Mouse (Mus musculus) kidney, embryonic 15.5 days (tissue): ENCODE data around the gene Ms4a6b. TPM values are rescaled to one million over a fixed set of nuclear protein-coding genes. Genes with fewer than 3 reads are reported as not detected.
"Not testable (repeated sequence)": the region's sequence is repeated elsewhere in the genome, so short reads cannot be mapped to it uniquely, and the experiment has no call there.

Experiments
- ATAC-seq: fragments of 200-750 bp; cut with Nextera tagmentation; replicated peaks from 2 replicates; pipeline ENCODE4 v1.8.0; 2017; ENCODE audit warnings: moderate TSS enrichment; ENCODE audit not compliant: low FRiP score
- H3K27ac ChIP-seq: fragments of 300-500 bp; sonication (generic); 2 replicates; pipeline ENCODE4 v1.5.1; 2015; ENCODE audit warnings: mild to moderate bottlenecking, inconsistent platforms
- H3K27me3 ChIP-seq: fragments of 300-500 bp; sonication (generic); 2 replicates; pipeline ENCODE4 v1.6.1; 2015; ENCODE audit warnings: inconsistent platforms
- H3K36me3 ChIP-seq: fragments of 300-500 bp; sonication (generic); 2 replicates; pipeline ENCODE4 v1.6.1; 2015; ENCODE audit warnings: inconsistent platforms
- H3K4me1 ChIP-seq: fragments of 300-500 bp; sonication (generic); 2 replicates; pipeline ENCODE4 v1.6.1; 2015; ENCODE audit warnings: inconsistent platforms
- H3K4me2 ChIP-seq: fragments of 300-500 bp; sonication (generic); 2 replicates; pipeline ENCODE4 v1.6.1; 2015; ENCODE audit warnings: moderate library complexity, mild to moderate bottlenecking, inconsistent platforms
- H3K4me3 ChIP-seq: fragments of 300-500 bp; sonication (generic); replicated peaks from 2 replicates; pipeline ENCODE4 v1.5.1; 2015; ENCODE audit warnings: mild to moderate bottlenecking, inconsistent platforms
- H3K9ac ChIP-seq: fragments of 300-500 bp; sonication (generic); 2 replicates; pipeline ENCODE4 v1.6.1; 2015; ENCODE audit warnings: mild to moderate bottlenecking, inconsistent platforms
- H3K9me3 ChIP-seq: fragments of 300-500 bp; sonication (generic); replicated peaks from 2 replicates; pipeline ENCODE4 v1.6.1; 2016; ENCODE audit warnings: inconsistent platforms
- WGBS: fragments of 180-500 bp; shearing (Covaris S2); methylation state at CpG from one replicate; pipeline ENCODE4 v1.1.7; 2015; ENCODE audit warnings: mixed read lengths; 5-methylcytosine and 5-hydroxymethylcytosine counted together
- polyA plus RNA-seq: library from polyadenylated mRNA; unstranded; fragments of >200 nt; fragmentation: Nextera tagmentation; extraction: Ambion mirVana; gene quantifications from 2 replicates; pipeline ENCODE4 v1.2.1, GENCODE M21; 2015

The Ms4a6b gene
- polyA plus RNA-seq, 1 experiment from 2014 or later: 3.8 TPM

DNA sequence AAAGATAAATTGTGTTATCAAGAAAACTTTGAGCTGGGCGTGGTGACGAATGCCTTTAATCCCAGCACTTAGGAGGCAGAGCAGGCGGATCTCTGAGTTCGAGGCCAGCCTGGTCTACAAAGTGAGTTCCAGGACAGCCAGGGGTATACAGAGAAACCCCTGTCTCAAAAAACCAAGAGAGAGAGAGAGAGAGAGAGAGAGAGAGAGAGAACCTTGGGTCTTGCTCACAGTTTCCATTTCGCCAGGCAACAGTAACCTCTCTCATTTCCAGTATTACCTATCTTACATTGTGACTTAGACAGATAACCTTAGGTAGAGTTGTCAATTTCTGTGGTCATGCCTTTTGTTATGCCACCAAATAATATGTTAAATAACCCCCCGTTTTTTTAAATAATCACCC lies 20.0 kb upstream of the Ms4a6b start:
- H3K4me3 ChIP-seq: no peak overlapping the region
- H3K27ac ChIP-seq: no peak overlapping the region
- H3K4me1 ChIP-seq: no peaks in the 10 kb centered on the region
- H3K27me3 ChIP-seq: no peaks in the 10 kb centered on the region
- H3K9me3 ChIP-seq: no peaks in the 10 kb centered on the region
- no peak for ATAC-seq
- 81% methylated on average over 6 of the region's 6 CpGs for WGBS
- H3K9ac ChIP-seq: no peak overlapping the region
- H3K4me2 ChIP-seq: no peak overlapping the region
- no peaks in the 10 kb centered on the region for H3K36me3 ChIP-seq

DNA sequence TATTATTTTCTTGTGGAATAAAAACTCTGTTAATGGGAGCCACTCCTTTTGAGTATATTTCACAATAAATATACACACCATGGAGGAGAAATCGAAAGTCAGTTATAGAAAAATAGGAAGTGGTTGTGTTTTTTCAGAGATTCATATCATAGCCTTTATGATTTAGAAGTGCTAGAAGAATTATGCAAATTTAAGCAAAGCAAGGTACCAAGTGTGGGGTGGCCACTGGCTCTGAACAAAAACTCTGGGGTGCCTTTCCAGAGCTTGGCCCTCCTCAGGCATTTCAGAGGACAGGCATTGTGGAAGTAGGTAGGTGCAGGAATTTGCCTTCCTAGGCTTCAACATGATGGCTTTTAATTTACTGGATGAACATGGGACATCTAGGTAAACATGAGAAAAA lies 19.0 kb upstream of the Ms4a6b start:
- not testable (repeated sequence) for H3K27ac ChIP-seq, H3K4me3 ChIP-seq, H3K4me1 ChIP-seq, H3K36me3 ChIP-seq, ATAC-seq, H3K9ac ChIP-seq, H3K9me3 ChIP-seq, H3K27me3 ChIP-seq, H3K4me2 ChIP-seq
- WGBS: 81% methylated on average over 1 of the region's 1 CpGs

DNA sequence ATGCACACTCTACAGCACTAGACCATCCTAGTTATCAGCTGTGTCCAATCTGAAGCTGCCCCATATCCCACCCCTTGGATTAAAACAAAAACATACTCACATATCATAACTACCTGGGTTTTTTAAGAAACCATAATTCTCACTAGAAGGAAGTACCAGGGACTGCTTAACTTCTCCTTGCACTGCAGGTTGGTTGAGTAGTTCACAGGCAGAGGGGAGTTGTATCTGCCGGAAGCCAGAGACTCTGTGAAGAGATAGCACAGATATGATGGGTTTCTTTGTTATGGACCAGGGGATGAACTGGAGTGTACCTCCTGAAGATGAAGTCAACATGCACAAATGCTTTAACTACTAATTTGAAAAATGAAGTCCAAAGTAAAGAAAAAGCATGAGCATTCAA lies 15.5 kb upstream of the Ms4a6b start:
- no peak for ATAC-seq
- H3K9ac ChIP-seq: no peak overlapping the region

DNA sequence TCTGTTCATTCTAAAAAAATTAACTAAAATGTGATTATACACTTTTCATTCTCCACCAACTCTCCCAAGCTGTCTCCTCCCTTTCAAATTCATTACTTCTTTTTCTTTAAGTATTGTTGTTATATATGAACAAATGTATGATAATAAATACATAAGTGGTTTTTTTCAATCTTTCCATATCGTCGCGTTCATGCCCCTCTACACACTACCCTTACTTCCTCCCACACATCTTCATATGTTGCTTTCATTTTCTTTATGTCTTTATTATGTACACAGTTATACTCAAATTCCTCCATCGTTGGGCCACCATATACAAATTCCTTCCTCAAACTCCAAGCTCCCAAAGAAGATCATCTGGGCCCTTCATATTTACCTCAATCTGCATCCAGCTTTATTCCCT lies 15.0 kb upstream of the Ms4a6b start:
- ATAC-seq: no peak
- Histone ChIP-seq H3K4me2 (no peak overlapping the region), H3K4me3 (no peak overlapping the region), H3K27ac (no peak overlapping the region), H3K9me3 (no peaks in the 10 kb centered on the region), H3K4me1 (no peaks in the 10 kb centered on the region), H3K36me3 (no peaks in the 10 kb centered on the region), H3K9ac (no peak overlapping the region), H3K27me3 (no peaks in the 10 kb centered on the region)
- WGBS: 89% methylated on average over 4 of the region's 4 CpGs

More for the DNA sequence above, 15.5 kb upstream of the Ms4a6b start:
- no peaks in the 10 kb centered on the region for H3K27me3 ChIP-seq
- H3K36me3 ChIP-seq: no peaks in the 10 kb centered on the region
- H3K4me2 ChIP-seq: no peak overlapping the region
- 92% methylated on average over 1 of the region's 1 CpGs for WGBS
- H3K27ac ChIP-seq: no peak overlapping the region
- no peaks in the 10 kb centered on the region for H3K9me3 ChIP-seq
- H3K4me1 ChIP-seq: no peaks in the 10 kb centered on the region
- H3K4me3 ChIP-seq: no peak overlapping the region

DNA sequence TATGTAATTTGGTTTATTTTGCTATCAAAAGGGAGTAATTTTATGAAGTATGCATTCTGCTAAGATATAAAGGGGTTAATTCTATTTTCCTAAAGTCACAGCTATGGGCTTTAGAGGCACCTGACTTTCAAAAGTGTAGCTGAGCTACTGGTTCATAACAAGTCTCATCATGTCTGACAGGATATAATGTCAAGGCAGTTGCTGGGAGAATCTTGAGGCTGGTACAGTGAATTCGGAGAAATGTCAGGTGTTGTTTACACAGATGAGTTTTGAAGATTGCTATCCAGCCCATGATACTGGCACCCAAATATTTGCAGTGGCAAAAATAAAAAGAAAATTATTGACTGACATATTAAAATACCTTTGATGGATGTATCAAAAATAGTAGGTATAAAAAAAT lies 11.5 kb upstream of the Ms4a6b start:
- no peak for ATAC-seq
- no peaks in the 10 kb centered on the region for H3K9me3 ChIP-seq
- H3K4me2 ChIP-seq: no peak overlapping the region
- no peaks in the 10 kb centered on the region for H3K27me3 ChIP-seq
- H3K9ac ChIP-seq: no peak overlapping the region
- H3K4me1 ChIP-seq: no peaks in the 10 kb centered on the region
- no peak overlapping the region for H3K27ac ChIP-seq
- H3K36me3 ChIP-seq: no peaks in the 10 kb centered on the region
- H3K4me3 ChIP-seq: no peak overlapping the region
- WGBS: 84% methylated on average over 1 of the region's 1 CpGs

DNA sequence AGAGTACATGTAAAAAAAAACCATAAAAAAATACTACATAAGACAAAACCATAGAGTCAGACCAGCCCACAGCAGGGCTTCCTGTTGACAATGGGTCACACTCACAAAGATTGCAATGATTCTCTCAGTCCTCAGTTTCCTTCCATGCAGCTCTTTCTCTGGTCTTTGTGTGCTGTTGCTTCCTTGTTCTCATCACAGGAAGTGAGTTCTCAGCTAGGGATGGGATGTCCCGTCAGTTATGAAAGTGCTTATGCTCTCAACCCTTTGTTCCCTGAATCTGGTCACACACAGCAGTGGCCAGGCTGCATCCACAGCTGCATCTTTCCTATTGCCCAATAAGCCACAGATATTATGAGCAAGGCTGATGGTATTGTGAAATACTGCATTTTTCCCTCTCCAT lies 2.9 kb upstream of the Ms4a6b start:
- WGBS: 73% methylated on average over 1 of the region's 1 CpGs

DNA sequence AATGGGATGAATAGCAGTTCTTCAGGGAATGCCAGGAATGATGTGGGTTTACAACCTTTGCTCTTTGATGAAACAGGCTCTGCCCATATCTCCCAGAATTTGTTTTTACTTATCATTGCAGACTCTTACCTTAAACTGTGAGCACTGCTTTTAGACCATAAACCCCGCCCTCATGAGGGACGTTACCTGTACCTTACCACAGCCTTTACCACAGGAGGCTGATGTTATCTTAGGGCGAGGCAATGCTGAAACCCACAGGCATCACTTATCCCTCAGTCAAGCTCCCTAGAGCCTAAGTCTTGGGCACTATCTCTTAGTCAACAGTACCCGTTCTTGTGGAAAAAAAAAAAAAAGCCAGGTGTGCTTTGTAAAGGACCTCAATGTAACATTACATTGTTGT lies 533 bp downstream of the Ms4a6b start:
- no peak for ATAC-seq
- Histone ChIP-seq H3K9me3 (no peaks in the 10 kb centered on the region), H3K4me2 (no peak overlapping the region), H3K4me1 (no peaks in the 10 kb centered on the region), H3K4me3 (no peak overlapping the region), H3K36me3 (no peaks in the 10 kb centered on the region), H3K9ac (no peak overlapping the region), H3K27me3 (no peaks in the 10 kb centered on the region), H3K27ac (no peak overlapping the region)
- WGBS: 67% methylated on average over 4 of the region's 4 CpGs

More for the DNA sequence above, 2.9 kb upstream of the Ms4a6b start:
- H3K4me1 ChIP-seq: no peaks in the 10 kb centered on the region
- H3K36me3 ChIP-seq: no peaks in the 10 kb centered on the region
- ATAC-seq: no peak
- H3K9ac ChIP-seq: no peak overlapping the region
- no peaks in the 10 kb centered on the region for H3K9me3 ChIP-seq
- H3K4me3 ChIP-seq: no peak overlapping the region
- no peak overlapping the region for H3K27ac ChIP-seq
- no peaks in the 10 kb centered on the region for H3K27me3 ChIP-seq
- H3K4me2 ChIP-seq: no peak overlapping the region

DNA sequence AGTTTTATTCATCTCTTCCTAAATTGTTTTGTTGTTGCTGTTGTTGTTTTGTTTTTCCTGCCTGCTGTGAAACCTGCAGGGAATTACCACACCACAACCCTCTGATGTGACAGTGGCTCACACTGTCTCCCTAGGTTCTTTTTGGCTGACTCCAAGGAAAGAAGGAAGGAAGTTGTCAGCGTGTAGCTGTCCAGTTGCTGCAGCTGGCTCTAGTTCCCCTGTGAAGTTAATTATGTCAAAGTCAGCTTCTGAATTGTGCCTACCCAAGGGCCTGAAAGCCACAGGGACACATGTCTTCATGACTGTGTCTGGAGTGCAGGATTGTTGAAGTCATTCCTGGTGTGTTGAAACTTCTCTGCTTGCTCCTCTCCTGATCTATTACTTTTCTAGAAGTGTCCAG lies 1.1 kb downstream of the Ms4a6b start:
- not testable (repeated sequence) for H3K4me3 ChIP-seq, H3K4me2 ChIP-seq, H3K9me3 ChIP-seq, H3K4me1 ChIP-seq, H3K27ac ChIP-seq, H3K27me3 ChIP-seq, H3K36me3 ChIP-seq, H3K9ac ChIP-seq, ATAC-seq
- WGBS: 28% methylated on average over 1 of the region's 1 CpGs

DNA sequence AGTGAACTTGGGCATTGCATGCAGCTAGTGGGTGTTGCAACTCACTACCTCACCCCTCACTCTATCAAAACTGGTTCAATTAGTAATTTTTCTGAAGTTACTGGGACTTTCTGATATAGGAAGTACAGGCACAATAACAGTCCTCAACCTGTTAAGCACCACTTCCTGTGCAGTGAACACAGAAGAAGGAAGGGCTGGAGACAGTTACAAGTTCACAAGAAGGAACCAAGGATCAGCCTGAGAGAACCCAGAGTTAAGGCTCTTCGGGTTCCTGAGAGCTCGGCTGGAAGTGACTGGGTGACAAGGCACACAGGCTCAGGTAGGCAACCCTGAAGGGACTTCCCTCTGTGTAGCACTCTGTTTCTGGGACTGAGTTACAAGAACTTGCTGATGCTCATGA lies 2.0 kb downstream of the Ms4a6b start:
- not testable (repeated sequence) for ATAC-seq, H3K27me3 ChIP-seq, H3K36me3 ChIP-seq, H3K9ac ChIP-seq, H3K9me3 ChIP-seq, H3K27ac ChIP-seq, H3K4me2 ChIP-seq, H3K4me3 ChIP-seq, H3K4me1 ChIP-seq
- WGBS: 82% methylated on average over 2 of the region's 2 CpGs

DNA sequence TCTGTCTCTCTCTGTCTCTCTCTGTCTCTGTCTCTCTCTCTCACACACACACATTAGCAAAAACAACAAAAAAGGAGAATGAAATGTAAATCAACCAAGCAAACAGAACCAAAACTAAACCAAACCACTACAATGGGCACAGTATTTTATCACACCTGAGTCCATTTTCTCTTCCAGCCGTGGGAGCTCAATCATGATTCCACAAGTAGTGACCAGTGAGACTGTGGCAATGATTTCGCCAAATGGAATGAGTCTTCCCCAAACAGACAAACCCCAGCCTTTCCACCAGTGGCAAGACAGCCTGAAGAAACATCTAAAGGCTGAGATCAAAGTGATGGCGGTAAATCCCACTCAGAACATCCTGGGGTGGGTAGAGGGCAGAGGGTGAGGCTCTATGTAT lies 3.8 kb downstream of the Ms4a6b start:
- Histone ChIP-seq H3K9me3 (no peaks in the 10 kb centered on the region), H3K27me3 (no peaks in the 10 kb centered on the region), H3K4me3 (no peak overlapping the region), H3K4me2 (no peak overlapping the region), H3K9ac (no peak overlapping the region), H3K27ac (no peak overlapping the region), H3K36me3 (no peaks in the 10 kb centered on the region), H3K4me1 (no peaks in the 10 kb centered on the region)
- 86% methylated on average over 3 of the region's 3 CpGs for WGBS
- no peak for ATAC-seq

DNA sequence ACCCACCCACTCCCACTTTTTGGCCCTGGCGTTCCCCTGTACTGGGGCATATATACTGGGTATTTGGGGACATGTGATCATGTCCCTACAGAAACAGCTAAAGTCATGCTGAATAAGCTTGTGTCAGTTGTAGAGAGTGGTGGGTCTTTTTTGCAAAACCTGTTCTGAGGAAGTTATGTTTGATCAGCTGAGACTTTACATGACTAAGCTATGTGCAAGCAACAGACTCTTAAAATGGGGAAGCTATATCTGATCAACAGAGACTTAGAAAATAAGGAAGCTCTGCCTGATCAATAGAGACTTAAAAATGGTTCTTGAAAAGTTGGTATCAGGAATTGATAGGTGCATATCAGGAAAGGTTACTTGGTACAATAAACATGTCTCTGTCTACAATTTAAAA lies 17.1 kb downstream of the Ms4a6b start:
- H3K4me3 ChIP-seq: no peak overlapping the region
- ATAC-seq: no peak
- H3K27ac ChIP-seq: no peak overlapping the region
- H3K36me3 ChIP-seq: no peaks in the 10 kb centered on the region
- no peak overlapping the region for H3K4me2 ChIP-seq
- H3K4me1 ChIP-seq: no peaks in the 10 kb centered on the region
- no peak overlapping the region for H3K9ac ChIP-seq
- 85% methylated on average over 1 of the region's 1 CpGs for WGBS
- no peaks in the 10 kb centered on the region for H3K27me3 ChIP-seq
- H3K9me3 ChIP-seq: no peaks in the 10 kb centered on the region

DNA sequence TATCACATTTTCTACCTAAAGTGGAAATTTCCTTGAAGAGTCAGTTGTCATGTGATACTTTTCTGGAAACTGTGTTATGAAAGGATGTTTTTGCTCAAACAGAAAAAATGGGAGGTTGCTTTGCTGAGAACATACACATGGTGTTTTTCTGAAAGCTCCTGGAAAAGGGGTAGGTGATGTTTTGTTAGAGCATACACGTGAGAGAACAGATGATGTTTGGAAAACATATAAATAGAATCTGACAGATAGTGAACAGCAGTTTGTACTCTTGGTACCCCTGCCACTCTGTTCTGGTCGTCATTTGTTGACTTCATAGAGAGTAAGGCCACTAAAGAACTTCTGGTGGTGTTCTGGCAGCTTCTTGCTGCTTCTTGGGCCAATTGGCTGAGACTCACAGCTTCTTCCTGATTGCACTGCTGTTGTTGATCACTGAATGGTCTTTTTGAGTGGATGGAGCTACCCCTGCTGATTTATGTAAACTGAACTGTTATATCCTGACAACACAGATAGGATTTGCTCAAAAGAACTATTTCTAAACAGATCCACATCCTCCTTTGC lies 17.7 kb downstream of the Ms4a6b start:
- no peak for ATAC-seq
- 54% methylated on average over 2 of the region's 2 CpGs for WGBS
- Histone ChIP-seq H3K9ac (no peak overlapping the region), H3K27me3 (no peaks in the 10 kb centered on the region), H3K9me3 (no peaks in the 10 kb centered on the region), H3K4me3 (no peak overlapping the region), H3K27ac (no peak overlapping the region), H3K4me1 (no peaks in the 10 kb centered on the region), H3K36me3 (no peaks in the 10 kb centered on the region), H3K4me2 (no peak overlapping the region)

DNA sequence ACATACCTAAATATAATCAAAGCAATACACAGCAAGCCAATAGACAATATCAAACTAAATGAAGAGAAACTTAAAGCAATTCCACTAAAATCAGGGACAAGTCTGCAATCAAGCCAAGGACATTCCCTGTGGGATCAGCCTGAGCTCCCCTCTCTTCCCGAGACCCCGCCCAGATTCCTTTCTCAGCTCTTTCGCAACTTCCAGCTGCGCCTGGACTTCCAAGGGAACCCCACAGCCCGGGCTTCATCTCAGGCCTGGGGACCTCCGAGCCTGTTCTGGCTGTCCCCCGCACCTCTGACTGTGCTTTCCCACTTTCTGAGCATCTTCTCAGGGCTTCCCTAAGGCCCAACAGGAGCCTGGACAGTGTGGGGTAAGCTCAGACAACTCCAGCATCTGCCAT lies 20.3 kb downstream of the Ms4a6b start, which contains the start of gene Ms4a4d:
Gene Ms4a4d, plus strand, starts transcription at position 209 of the 400 bp plus-strand sequence.
- no peak within 1 kb of the TSS for H3K27ac ChIP-seq
- no peaks in the 10 kb centered on the region for H3K27me3 ChIP-seq
- no peak within 1 kb of the TSS for H3K4me2 ChIP-seq
- WGBS: 12% methylated on average over 7 of the region's 7 CpGs
- no peak within 1 kb of the TSS for H3K9ac ChIP-seq
- no peak for ATAC-seq
- no peaks in the 10 kb centered on the region for H3K9me3 ChIP-seq
- H3K4me3 ChIP-seq: no peak within 1 kb of the TSS
- H3K4me1 ChIP-seq: no peaks in the 10 kb centered on the region
- no peaks in the 10 kb centered on the region for H3K36me3 ChIP-seq
